Mouse (Mus musculus): ENCODE results near the gene Tut7. TPM values are rescaled to one million over a fixed set of nuclear protein-coding genes. Genes with fewer than 3 reads are reported as not detected.

Tut7 gene
- total and polyA plus RNA-seq, 3 experiments: 47.7 to 135 (median 53.8) TPM

DNA sequence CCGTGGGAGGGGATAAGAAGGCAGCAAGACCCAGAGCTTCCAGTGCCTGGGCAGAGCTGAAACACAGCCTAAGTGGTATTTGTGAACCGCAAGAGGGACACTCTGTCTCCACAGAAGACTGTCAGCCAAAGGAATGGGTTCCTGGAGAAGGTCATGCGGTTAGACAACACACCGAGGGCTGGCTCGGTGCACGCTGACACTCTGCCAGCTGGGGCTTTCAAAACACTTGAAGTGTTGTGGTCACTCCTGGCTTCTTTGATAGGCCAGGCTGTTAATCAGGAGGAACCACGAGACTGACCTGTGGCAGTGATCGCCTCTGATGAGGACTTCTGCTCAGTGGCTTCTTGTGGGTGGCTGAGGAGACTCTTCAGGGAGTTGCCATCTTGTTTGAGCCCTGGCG lies 30.5 kb upstream of the Tut7 start:
- 0 out of 4 replicates have a peak, but pooled peaks cover 0 to 1% of the 10 kb centered on the region in 2 experiments for H3K27me3 ChIP-seq (ENCODE audit: control insufficient read depth in 1 of 2, insufficient read depth in 2 of 2, low read length in 2 of 2)

DNA sequence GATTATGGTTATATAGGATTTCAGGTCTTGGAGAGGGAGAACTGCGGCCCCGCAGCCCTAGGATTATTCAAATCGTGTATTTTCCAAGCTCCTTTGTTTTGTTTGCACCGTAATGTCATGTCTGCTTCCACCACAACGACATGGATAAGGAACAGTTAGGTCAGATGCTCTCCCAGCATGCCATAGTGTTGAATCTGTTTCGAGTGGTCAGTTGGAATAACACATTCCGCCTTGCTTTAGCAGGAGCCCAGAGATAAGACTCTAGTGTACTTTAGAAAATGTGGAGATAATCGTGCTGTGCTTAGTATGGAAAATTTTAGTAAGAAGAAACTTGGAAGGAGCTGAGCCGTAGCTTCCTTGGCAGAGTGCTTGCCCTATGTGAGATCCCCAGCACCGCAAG lies 27.4 kb upstream of the Tut7 start:
- Histone ChIP-seq H3K4me3 (ENCODE audit: control insufficient read depth in 1 of 2, insufficient read depth in 1 of 2, low read depth in 2 of 2, low read length in 2 of 2) (no peak overlapping the region), H3K9me3 (replicated peaks; ENCODE audit: insufficient read depth, low read length) (no peaks in the 10 kb centered on the region), H3K27me3 (ENCODE audit: control insufficient read depth in 1 of 2, insufficient read depth in 2 of 2, low read length in 2 of 2) (0 out of 4 replicates have a peak, but pooled peaks cover 0 to 1% of the 10 kb centered on the region in 2 experiments), H3K4me1 (ENCODE audit: control insufficient read depth in 1 of 2, insufficient read depth in 2 of 2, low read length in 2 of 2) (no peaks in the 10 kb centered on the region), H3K36me3 (ENCODE audit: control insufficient read depth in 1 of 2, insufficient read depth in 2 of 2, low read length in 2 of 2) (no peaks in the 10 kb centered on the region), H3K79me2 (ENCODE audit: control insufficient read depth, insufficient read depth, low read length, poor library complexity) (no peaks in the 10 kb centered on the region), H3K27ac (ENCODE audit: control insufficient read depth, low read depth, low read length) (no peak overlapping the region), H3K9ac (ENCODE audit: control insufficient read depth, low read depth, low read length, poor library complexity, severe bottlenecking) (no peak overlapping the region)
- DNase-seq (ENCODE audit: low read depth, low spot score): no peak
- TF ChIP-seq SMC3 (IDR thresholded peaks at IDR 0.05; ENCODE audit: low read depth, low read length) (no peak), ZKSCAN1 (IDR thresholded peaks at IDR 0.05; ENCODE audit: low read depth, low read length) (no peak), USF2 (IDR thresholded peaks at IDR 0.05; ENCODE audit: borderline replicate concordance in 1 of 2, insufficient read depth in 1 of 2, low read depth in 1 of 2, low read length in 2 of 2) (no peak)

More for the DNA sequence above, 30.5 kb upstream of the Tut7 start:
- Histone ChIP-seq H3K9ac (ENCODE audit: control insufficient read depth, low read depth, low read length, poor library complexity, severe bottlenecking) (no peak overlapping the region), H3K4me3 (ENCODE audit: control insufficient read depth in 1 of 2, insufficient read depth in 1 of 2, low read depth in 2 of 2, low read length in 2 of 2) (no peak overlapping the region), H3K36me3 (ENCODE audit: control insufficient read depth in 1 of 2, insufficient read depth in 2 of 2, low read length in 2 of 2) (no peaks in the 10 kb centered on the region), H3K79me2 (ENCODE audit: control insufficient read depth, insufficient read depth, low read length, poor library complexity) (no peaks in the 10 kb centered on the region), H3K27ac (ENCODE audit: control insufficient read depth, low read depth, low read length) (no peak overlapping the region), H3K9me3 (replicated peaks; ENCODE audit: insufficient read depth, low read length) (no peaks in the 10 kb centered on the region), H3K4me1 (ENCODE audit: control insufficient read depth in 1 of 2, insufficient read depth in 2 of 2, low read length in 2 of 2) (no peaks in the 10 kb centered on the region)
- no peak for TF ChIP-seq POLR2AphosphoS2 (IDR thresholded peaks at IDR 0.05; ENCODE audit: low read length)
- DNase-seq (ENCODE audit: low read depth, low spot score): no peak

DNA sequence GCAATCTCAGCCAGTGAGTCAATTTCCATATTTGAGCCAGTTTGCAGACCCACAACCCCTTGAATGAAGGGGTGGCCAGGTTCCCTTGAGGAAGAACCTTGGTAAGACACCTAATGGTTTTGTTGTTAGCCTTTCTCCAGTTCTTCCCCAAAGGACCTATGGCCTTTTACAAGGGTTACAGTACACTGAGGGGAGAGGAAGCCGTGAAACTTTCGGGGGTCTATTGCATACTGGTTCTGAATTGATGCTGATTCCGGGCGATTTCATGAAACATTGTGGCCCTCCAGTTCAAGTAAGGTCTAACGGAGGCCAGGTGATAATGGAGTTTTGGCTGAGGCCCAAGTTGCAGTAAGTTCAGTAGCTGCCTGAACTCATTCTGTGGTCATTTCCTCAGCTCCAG lies 21.7 kb upstream of the Tut7 start:
- no peak for DNase-seq (ENCODE audit: low read depth, low spot score)
- no peak overlapping the region for H3K27ac ChIP-seq (ENCODE audit: control insufficient read depth, low read depth, low read length)
- no peaks in the 10 kb centered on the region for H3K9me3 ChIP-seq (replicated peaks; ENCODE audit: insufficient read depth, low read length)
- peaks cover 0 to 3% of the 10 kb centered on the region in 2 experiments; a peak in 1 of 4 replicates for H3K4me1 ChIP-seq (ENCODE audit: control insufficient read depth in 1 of 2, insufficient read depth in 2 of 2, low read length in 2 of 2)
- 0 out of 4 replicates have a peak, but pooled peaks cover 0 to 1% of the 10 kb centered on the region in 2 experiments for H3K27me3 ChIP-seq (ENCODE audit: control insufficient read depth in 1 of 2, insufficient read depth in 2 of 2, low read length in 2 of 2)
- no peak overlapping the region for H3K4me3 ChIP-seq (ENCODE audit: control insufficient read depth in 1 of 2, insufficient read depth in 1 of 2, low read depth in 2 of 2, low read length in 2 of 2)
- TF ChIP-seq MAFK (IDR thresholded peaks at IDR 0.05; ENCODE audit: borderline replicate concordance, low read depth, low read length) (no peak), POLR2AphosphoS2 (IDR thresholded peaks at IDR 0.05; ENCODE audit: low read length) (no peak), CHD1 (IDR thresholded peaks at IDR 0.05; ENCODE audit: low read depth, low read length) (no peak), MEF2A (IDR thresholded peaks at IDR 0.05; ENCODE audit: extremely low read depth, insufficient replicate concordance, low read depth, low read length, poor library complexity, severe bottlenecking) (no peak), USF2 (IDR thresholded peaks at IDR 0.05; ENCODE audit: borderline replicate concordance in 1 of 2, insufficient read depth in 1 of 2, low read depth in 1 of 2, low read length in 2 of 2) (no peak), RAD21 (IDR thresholded peaks at IDR 0.05; ENCODE audit: low read depth, low read length) (no peak), CTCF (IDR thresholded peaks at IDR 0.05 in 2 of 3, conservative IDR thresholded peaks at IDR 0.05 in 1 of 3; ENCODE audit: control insufficient read depth in 1 of 3, insufficient read depth in 1 of 3, low read depth in 2 of 3, low read length in 3 of 3, poor library complexity in 1 of 3, severe bottlenecking in 1 of 3) (no peak), ELF1 (IDR thresholded peaks at IDR 0.05; ENCODE audit: low read depth, low read length) (no peak), NRF1 (IDR thresholded peaks at IDR 0.05; ENCODE audit: insufficient read depth, low read depth, low read length, poor library complexity, severe bottlenecking) (no peak)
- H3K36me3 ChIP-seq (ENCODE audit: control insufficient read depth in 1 of 2, insufficient read depth in 2 of 2, low read length in 2 of 2): no peaks in the 10 kb centered on the region
- no peaks in the 10 kb centered on the region for H3K79me2 ChIP-seq (ENCODE audit: control insufficient read depth, insufficient read depth, low read length, poor library complexity)
- H3K9ac ChIP-seq (ENCODE audit: control insufficient read depth, low read depth, low read length, poor library complexity, severe bottlenecking): no peak overlapping the region

Measured in MEL (cell line).